ENCODE assay signal across 8 mouse cellular contexts in the genomic region with DNA sequence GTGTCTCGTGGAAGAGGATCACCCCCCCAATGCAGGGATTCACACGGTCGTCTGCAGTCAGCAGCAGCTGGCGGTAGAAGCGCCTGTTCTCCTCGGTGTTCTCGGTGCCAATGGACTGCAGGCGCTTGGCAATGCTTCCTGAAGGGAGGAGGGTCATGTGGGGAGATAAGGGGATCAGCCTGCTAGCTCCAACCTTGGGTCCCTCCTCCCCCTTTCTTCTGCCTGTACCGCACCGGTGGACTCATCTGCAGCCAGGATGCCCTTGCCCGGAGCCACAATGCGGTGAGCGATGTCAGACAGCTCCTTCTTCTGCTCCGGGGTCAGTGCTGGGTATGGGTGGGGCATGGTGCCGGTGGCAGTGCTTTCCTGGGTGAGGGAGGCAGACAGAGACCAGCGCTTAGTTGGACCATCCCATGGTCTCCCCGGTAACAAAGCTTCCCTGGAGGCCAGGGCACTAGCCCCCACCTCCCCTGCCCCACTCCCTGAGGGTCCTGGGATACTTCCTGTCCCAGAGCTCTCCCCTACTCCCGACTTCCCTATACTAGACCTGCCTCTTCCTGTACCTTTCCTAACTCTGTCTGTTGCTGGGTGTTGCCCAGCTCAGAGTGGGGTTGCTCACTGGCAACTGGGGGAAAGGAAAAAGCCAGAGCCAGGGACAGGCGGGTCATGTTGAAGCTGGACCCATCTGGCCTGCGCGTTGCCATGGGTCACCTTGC. TPM values are rescaled to one million over a fixed set of nuclear protein-coding genes. Genes with fewer than 3 reads are reported as not detected.
A peak's percentile ranks its signal among the peaks of the same experiment; 100 is the strongest.
DNase-seq lines count a peak whose midpoint lies in the region; ATAC-seq and TF ChIP-seq lines count a peak whose summit lies in the region.

Gene Fam57b, plus strand, starts transcription at position 258 of the 716 bp plus-strand sequence.

- no peak for ATAC-seq in intestine, embryonic 14.5 days (replicated peaks; ENCODE audit: low FRiP score, low TSS enrichment, low read depth)
- ATAC-seq in liver, embryonic 11.5 days (replicated peaks; ENCODE audit: low FRiP score): no peak
- no peak for ATAC-seq in inflammation-experienced regulatory T-cells, adult 6 months

- peaks cover 37% of the 10 kb centered on the region for H3K36me3 ChIP-seq in intestine, embryonic 14.5 days (ENCODE audit: control insufficient read depth, insufficient read depth, low read length)
- peaks cover 30% of the 10 kb centered on the region for H3K36me3 ChIP-seq in liver, embryonic 11.5 days (ENCODE audit: control insufficient read depth, insufficient read depth, low read length)

- intact Hi-C loops in left cerebral cortex, adult 2 months (cut with DNase I): loop anchor here (5.0 to 10.0 kb wide), 2 partner anchors 95 to 293 kb away; partner anchors contain the start of gene Atxn2l
- intact Hi-C loops in gastrocnemius, postnatal 14 days (cut with DNase I; ENCODE audit: low total_unique reads): no loop called here

- peak within 1 kb of the TSS; percentile 100 for H3K27ac ChIP-seq in left cerebral cortex, adult 2 months
- peak within 1 kb of the TSS; percentile 97 for H3K27ac ChIP-seq in brown adipose tissue, adult 24 weeks (replicated peaks; ENCODE audit: low read depth, low read length)
- peak within 1 kb of the TSS; percentile 82 for H3K27ac ChIP-seq in intestine, embryonic 14.5 days (ENCODE audit: low read depth)
- peak within 1 kb of the TSS; percentile 98 for H3K27ac ChIP-seq in liver, embryonic 11.5 days (ENCODE audit: low read depth, low read length)

- peak within 1 kb of the TSS; percentile 81 for H3K4me3 ChIP-seq in left cerebral cortex, adult 2 months
- peak within 1 kb of the TSS; percentile 90 for H3K4me3 ChIP-seq in brown adipose tissue, adult 24 weeks (ENCODE audit: insufficient read depth, low read depth, low read length)
- H3K4me3 ChIP-seq in intestine, embryonic 14.5 days (ENCODE audit: low read depth, low read length): peak within 1 kb of the TSS; percentile 81
- H3K4me3 ChIP-seq in liver, embryonic 11.5 days (ENCODE audit: low read depth, low read length): peak within 1 kb of the TSS; percentile 97

- peak within 1 kb of the TSS; percentile 86 for H3K4me2 ChIP-seq in intestine, embryonic 14.5 days (ENCODE audit: low read length)
- H3K4me2 ChIP-seq in liver, embryonic 11.5 days: peak within 1 kb of the TSS; percentile 82

- no peaks in the 10 kb centered on the region; the same call in 1 of the 2 replicates for H3K4me1 ChIP-seq in brown adipose tissue, adult 24 weeks (ENCODE audit: control insufficient read depth, insufficient read depth, insufficient read length, low read length)
- peaks cover 24% of the 10 kb centered on the region for H3K4me1 ChIP-seq in intestine, embryonic 14.5 days (replicated peaks; ENCODE audit: control insufficient read depth, insufficient read depth, low read length)
- peaks cover 50% of the 10 kb centered on the region for H3K4me1 ChIP-seq in liver, embryonic 11.5 days (replicated peaks; ENCODE audit: control insufficient read depth, insufficient read depth, low read length)

- H3K9ac ChIP-seq in intestine, embryonic 14.5 days (ENCODE audit: low read length): peak within 1 kb of the TSS; percentile 70
- H3K9ac ChIP-seq in liver, embryonic 11.5 days (ENCODE audit: low read depth, low read length): peak within 1 kb of the TSS; percentile 97

- WGBS in intestine, embryonic 14.5 days: 31% methylated on average over 21 of the region's 21 CpGs
- 21% methylated on average over 21 of the region's 21 CpGs for WGBS in liver, embryonic 11.5 days

- TF ChIP-seq CTCF in left cerebral cortex, adult 2 months (IDR thresholded peaks at IDR 0.05): no peak

- DNase-seq in left cerebral cortex, adult 2 months (ENCODE audit: extremely low spot score in 1 of 2, low spot score in 2 of 2): no peak
- no peak for DNase-seq in left cerebral cortex, adult 9 months (ENCODE audit: low spot score in 2 of 2)
- no peak for DNase-seq in gastrocnemius, postnatal 14 days
- peak; percentile 54 for DNase-seq in intestine, embryonic 14.5 days (ENCODE audit: low spot score)
- DNase-seq in liver, embryonic 11.5 days (ENCODE audit: low spot score): no peak
- peak; percentile 82 for DNase-seq in retina, adult 2 months (ENCODE audit: low read depth, low spot score)

- H3K27me3 ChIP-seq in intestine, embryonic 14.5 days (replicated peaks; ENCODE audit: control insufficient read depth, insufficient read depth, low read length): no peaks in the 10 kb centered on the region
- no peaks in the 10 kb centered on the region for H3K27me3 ChIP-seq in liver, embryonic 11.5 days (replicated peaks; ENCODE audit: control insufficient read depth, insufficient read depth, low read length)

- H3K9me3 ChIP-seq in intestine, embryonic 14.5 days (ENCODE audit: control insufficient read depth, low read length): no peaks in the 10 kb centered on the region
- no peaks in the 10 kb centered on the region for H3K9me3 ChIP-seq in liver, embryonic 11.5 days (ENCODE audit: control insufficient read depth, low read length)

RNA-seq across cellular contexts. Expression of gene Fam57b, which starts in this region (rescaled TPM):
- total RNA-seq in left cerebral cortex, adult 2 months (2021): 10 to 100 TPM; 71.6 to 77.4 TPM
- polyA plus RNA-seq in brown adipose tissue, adult 24 weeks (2012; ENCODE audit: insufficient read depth, insufficient read length, missing spikeins): 50.7 and 63.7 TPM in 2 replicates
- 10 to 100 TPM; 12.5 to 14.2 TPM for total RNA-seq in gastrocnemius, postnatal 14 days (2021)
- 1.5 and 1.8 TPM in 2 replicates for polyA plus RNA-seq in intestine, embryonic 14.5 days (2014; fragmentation: Nextera tagmentation; extraction: Ambion mirVana)
- polyA plus RNA-seq in liver, embryonic 11.5 days (2014; fragmentation: Nextera tagmentation; extraction: Ambion mirVana): 0.21 TPM in 1 of 2 replicates, not detected in the other
- not detected for polyA plus RNA-seq in inflammation-experienced regulatory T-cells, adult 6 months (2017; shearing (Covaris generic))

Comparison
In these comparisons a context has a peak if more than half of its experiments do, and no peak if none do; other contexts are left out.
1. RNA of gene Fam57b (total RNA-seq): 71.6 to 77.4 TPM in left cerebral cortex, adult 2 months; 12.5 to 14.2 TPM in gastrocnemius, postnatal 14 days; every median in the first group is over 4 times any median in the second.
2. RNA of gene Fam57b (polyA plus RNA-seq): 50.7 to 63.7 TPM in brown adipose tissue, adult 24 weeks; 1.5 to 1.8 TPM in intestine, embryonic 14.5 days, 0.21 TPM in liver, embryonic 11.5 days and not detected in inflammation-experienced regulatory T-cells, adult 6 months; every median in the first group is over 10 times any median in the second.
3. DNase-seq: peak in intestine, embryonic 14.5 days (single experiment) and retina, adult 2 months (single experiment); none in left cerebral cortex, adult 2 months (0 of 2), left cerebral cortex, adult 9 months (0 of 2), gastrocnemius, postnatal 14 days (single experiment) and liver, embryonic 11.5 days (single experiment).
4. Peak in every context shown above with its lines, with median percentiles within 50 percentile points of each other: H3K27ac ChIP-seq and H3K4me3 ChIP-seq.